Mouse (Mus musculus): ENCODE data around the gene Kcnab2. TPM values are rescaled to one million over a fixed set of nuclear protein-coding genes. Genes with fewer than 3 reads are reported as not detected.

The Kcnab2 gene
- polyA plus RNA-seq, 1 experiment: 18.3 TPM

DNA sequence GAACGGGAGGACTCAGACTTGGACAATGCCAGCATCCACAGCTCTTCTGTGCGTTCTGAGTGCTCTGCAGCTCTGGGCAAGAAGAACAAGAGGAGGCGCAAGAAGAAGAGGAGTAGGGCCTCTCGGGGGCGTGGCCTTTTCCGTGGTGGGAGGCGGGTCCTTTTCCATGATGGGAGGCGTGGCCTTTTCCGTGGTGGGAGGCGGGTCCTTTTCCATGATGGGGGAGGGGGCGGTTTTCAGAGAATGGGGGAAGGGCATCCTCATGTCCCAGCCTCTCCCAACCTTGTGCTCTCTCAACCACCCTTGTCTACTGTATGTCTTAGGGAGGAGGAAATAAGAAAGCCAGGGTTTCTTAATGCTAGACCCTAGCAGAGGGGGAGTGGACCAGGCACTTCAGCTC lies 118.0 kb downstream of the Kcnab2 start:
- Histone ChIP-seq H3K4me1 (ENCODE audit: control insufficient read depth, insufficient read depth, low read length) (peaks cover 7% of the 10 kb centered on the region), H3K4me3 (ENCODE audit: control insufficient read depth, low read depth, low read length) (no peak overlapping the region), H3K27ac (ENCODE audit: control insufficient read depth, insufficient read depth, low read depth, low read length) (no peak overlapping the region), H3K27me3 (ENCODE audit: control insufficient read depth, insufficient read depth, low read length) (no peaks in the 10 kb centered on the region), H3K36me3 (ENCODE audit: control insufficient read depth, insufficient read depth, low read length) (no peaks in the 10 kb centered on the region)
- TF ChIP-seq POLR2A (IDR thresholded peaks at IDR 0.05; ENCODE audit: control insufficient read depth, low read depth, low read length) (no peak), CTCF (IDR thresholded peaks at IDR 0.05; ENCODE audit: control insufficient read depth, insufficient read depth, insufficient replicate concordance, low read depth, low read length) (no peak)

DNA sequence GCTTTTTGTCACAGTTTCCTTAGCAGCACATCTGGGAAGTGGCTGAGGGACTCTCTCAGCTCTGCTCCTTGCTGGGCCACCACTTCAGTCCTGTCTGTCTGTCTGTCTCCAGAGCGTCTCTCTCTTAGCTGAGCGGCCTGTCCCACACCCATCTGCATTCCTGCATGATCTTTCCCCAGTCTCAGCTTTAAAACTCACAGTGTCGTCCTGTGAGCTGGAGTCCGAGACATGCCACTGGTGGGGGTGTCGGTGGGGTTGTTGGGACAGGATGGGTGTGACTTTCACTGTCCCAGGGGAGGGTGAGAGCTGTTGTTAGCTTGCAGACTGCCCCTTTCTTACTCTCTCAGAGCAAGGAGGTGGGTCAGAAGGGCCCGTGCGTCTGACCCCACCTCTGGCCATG lies 122.0 kb downstream of the Kcnab2 start:
- H3K27me3 ChIP-seq (ENCODE audit: control insufficient read depth, insufficient read depth, low read length): no peaks in the 10 kb centered on the region
- no peak for TF ChIP-seq CTCF (IDR thresholded peaks at IDR 0.05; ENCODE audit: control insufficient read depth, insufficient read depth, insufficient replicate concordance, low read depth, low read length)
- no peak for TF ChIP-seq POLR2A (IDR thresholded peaks at IDR 0.05; ENCODE audit: control insufficient read depth, low read depth, low read length)
- no peak overlapping the region for H3K4me3 ChIP-seq (ENCODE audit: control insufficient read depth, low read depth, low read length)
- no peaks in the 10 kb centered on the region for H3K36me3 ChIP-seq (ENCODE audit: control insufficient read depth, insufficient read depth, low read length)
- H3K27ac ChIP-seq (ENCODE audit: control insufficient read depth, insufficient read depth, low read depth, low read length): no peak overlapping the region
- peaks cover 4% of the 10 kb centered on the region for H3K4me1 ChIP-seq (ENCODE audit: control insufficient read depth, insufficient read depth, low read length)

DNA sequence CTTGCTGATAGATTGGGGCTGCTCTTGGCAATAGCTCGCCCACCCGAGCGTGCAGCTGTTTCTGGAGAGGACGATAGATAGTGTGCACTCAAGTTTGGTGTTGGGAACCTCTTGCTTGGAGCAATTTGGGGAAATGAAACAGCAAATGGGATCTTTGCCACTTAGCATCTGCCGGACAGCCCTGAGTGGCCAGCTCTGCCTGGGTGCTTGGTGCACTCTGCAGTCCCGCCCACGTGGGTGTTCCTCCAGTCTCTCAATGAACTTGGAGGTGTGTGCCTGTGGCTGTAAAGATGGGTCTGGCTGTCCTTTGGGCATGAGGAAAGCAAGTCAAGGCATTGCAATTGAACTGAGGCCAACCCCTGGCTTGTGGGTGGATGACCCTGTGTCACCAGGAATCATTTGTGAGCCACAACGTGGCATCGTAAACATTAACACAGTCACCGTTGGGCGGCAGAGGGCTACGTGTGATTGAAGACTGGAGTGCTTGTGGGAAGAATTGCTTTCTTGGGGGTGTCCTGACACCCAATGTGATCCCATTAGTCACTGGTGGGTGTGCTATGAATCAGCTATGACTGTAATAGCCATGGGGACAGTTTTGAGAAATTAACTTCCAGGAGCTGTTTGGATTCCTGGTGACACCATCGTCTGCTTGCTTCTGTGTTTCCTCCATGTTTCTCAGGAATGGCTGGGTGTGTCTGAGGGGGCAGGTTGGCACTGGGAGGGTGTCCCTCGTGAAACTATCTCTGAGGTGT lies 123.6 kb downstream of the Kcnab2 start:
- no peak overlapping the region for H3K4me3 ChIP-seq (ENCODE audit: control insufficient read depth, low read depth, low read length)
- no peaks in the 10 kb centered on the region for H3K27me3 ChIP-seq (ENCODE audit: control insufficient read depth, insufficient read depth, low read length)
- H3K36me3 ChIP-seq (ENCODE audit: control insufficient read depth, insufficient read depth, low read length): no peaks in the 10 kb centered on the region
- peaks cover 7% of the 10 kb centered on the region; the same call in 1 of the 2 replicates for H3K4me1 ChIP-seq (ENCODE audit: control insufficient read depth, insufficient read depth, low read length)
- no peak for TF ChIP-seq POLR2A (IDR thresholded peaks at IDR 0.05; ENCODE audit: control insufficient read depth, low read depth, low read length)
- TF ChIP-seq CTCF (IDR thresholded peaks at IDR 0.05; ENCODE audit: control insufficient read depth, insufficient read depth, insufficient replicate concordance, low read depth, low read length): no peak
- no peak overlapping the region for H3K27ac ChIP-seq (ENCODE audit: control insufficient read depth, insufficient read depth, low read depth, low read length)

DNA sequence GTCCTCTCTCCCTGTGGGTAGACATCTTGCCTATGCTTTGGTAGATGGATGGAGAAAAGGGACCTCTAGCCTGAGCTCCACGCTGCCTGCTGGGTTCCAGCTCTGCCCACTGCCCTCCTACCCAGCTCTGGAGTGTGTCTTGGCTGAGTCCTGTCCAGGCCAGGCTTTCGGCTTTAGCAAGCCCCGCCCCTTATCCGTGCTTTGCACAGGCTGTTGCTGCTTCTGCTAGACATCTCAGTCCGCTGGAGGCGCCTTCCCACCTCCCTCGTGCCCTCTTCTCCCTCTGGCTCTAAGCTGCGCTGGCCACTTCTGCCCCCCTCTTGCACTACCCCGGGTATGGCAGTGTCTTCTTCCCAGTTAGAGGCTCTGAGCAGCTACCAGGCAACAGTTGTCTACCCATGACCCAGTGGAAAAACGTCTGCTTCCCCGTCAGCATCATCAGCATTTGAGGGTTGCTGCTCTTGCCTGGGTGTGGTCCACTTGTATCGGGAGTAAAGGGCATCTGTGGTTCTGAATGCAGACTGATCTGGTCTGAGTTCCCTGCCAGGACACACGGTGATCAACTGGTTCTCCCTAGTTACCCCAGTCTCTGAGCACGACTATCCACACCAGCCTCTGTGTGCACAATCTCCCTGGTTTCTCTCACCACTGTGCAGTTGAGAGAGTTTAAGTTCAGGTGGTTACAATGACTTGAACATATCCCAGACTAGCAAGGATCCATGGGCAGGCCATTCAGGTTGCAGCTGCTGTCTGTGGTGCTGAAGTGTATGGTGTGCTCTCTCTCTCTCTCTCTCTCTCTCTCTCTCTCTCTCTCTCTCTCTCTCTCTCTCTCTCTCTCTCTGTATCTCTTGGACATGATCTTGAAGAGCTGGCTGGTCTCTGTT lies 126.0 kb downstream of the Kcnab2 start:
- no peak for TF ChIP-seq POLR2A (IDR thresholded peaks at IDR 0.05; ENCODE audit: control insufficient read depth, low read depth, low read length)
- TF ChIP-seq CTCF (IDR thresholded peaks at IDR 0.05; ENCODE audit: control insufficient read depth, insufficient read depth, insufficient replicate concordance, low read depth, low read length): no peak
- Histone ChIP-seq H3K4me1 (ENCODE audit: control insufficient read depth, insufficient read depth, low read length) (peaks cover 7% of the 10 kb centered on the region; the same call in 1 of the 2 replicates), H3K36me3 (ENCODE audit: control insufficient read depth, insufficient read depth, low read length) (no peaks in the 10 kb centered on the region), H3K4me3 (ENCODE audit: control insufficient read depth, low read depth, low read length) (no peak overlapping the region), H3K27me3 (ENCODE audit: control insufficient read depth, insufficient read depth, low read length) (no peaks in the 10 kb centered on the region), H3K27ac (ENCODE audit: control insufficient read depth, insufficient read depth, low read depth, low read length) (no peak overlapping the region)

DNA sequence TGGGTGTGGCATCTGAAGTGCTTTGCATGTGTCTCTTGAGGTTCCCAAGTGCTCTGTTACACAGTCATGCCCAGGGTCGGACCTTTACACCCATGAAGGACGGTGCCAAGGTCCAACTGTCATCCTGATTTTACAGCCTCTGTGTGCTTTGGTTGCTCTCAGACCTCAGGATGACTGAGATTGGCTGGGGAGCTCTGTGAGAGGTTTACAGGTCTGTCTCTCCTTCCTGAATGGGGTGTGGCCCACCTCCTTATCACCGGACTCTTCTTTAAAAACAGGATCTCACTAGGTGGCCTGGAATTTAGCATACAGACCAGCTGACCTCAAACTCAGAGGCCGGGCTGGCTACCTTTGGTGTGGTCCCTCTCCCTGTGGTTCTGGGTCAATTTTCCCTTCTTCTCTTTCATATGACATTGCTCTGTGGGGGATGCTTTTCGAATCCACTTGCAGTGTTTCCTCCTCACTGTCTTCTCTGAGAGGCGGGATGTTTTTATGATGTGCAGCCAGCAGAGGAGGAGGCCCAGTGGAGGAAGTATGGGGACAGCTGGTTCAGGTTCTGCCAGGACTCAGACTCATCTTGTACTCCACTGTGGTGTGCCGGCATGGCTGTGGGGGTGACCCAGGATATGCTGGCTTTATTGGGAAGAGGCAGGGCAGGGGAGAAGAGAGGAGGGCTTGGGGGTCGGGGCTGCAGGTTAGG lies 126.8 kb downstream of the Kcnab2 start:
- H3K27ac ChIP-seq (ENCODE audit: control insufficient read depth, insufficient read depth, low read depth, low read length): no peak overlapping the region
- H3K36me3 ChIP-seq (ENCODE audit: control insufficient read depth, insufficient read depth, low read length): no peaks in the 10 kb centered on the region
- H3K4me1 ChIP-seq (ENCODE audit: control insufficient read depth, insufficient read depth, low read length): peaks cover 7% of the 10 kb centered on the region; the same call in 1 of the 2 replicates
- no peak overlapping the region for H3K4me3 ChIP-seq (ENCODE audit: control insufficient read depth, low read depth, low read length)
- TF ChIP-seq CTCF (IDR thresholded peaks at IDR 0.05; ENCODE audit: control insufficient read depth, insufficient read depth, insufficient replicate concordance, low read depth, low read length) (no peak), POLR2A (IDR thresholded peaks at IDR 0.05; ENCODE audit: control insufficient read depth, low read depth, low read length) (no peak)
- no peaks in the 10 kb centered on the region for H3K27me3 ChIP-seq (ENCODE audit: control insufficient read depth, insufficient read depth, low read length)

DNA sequence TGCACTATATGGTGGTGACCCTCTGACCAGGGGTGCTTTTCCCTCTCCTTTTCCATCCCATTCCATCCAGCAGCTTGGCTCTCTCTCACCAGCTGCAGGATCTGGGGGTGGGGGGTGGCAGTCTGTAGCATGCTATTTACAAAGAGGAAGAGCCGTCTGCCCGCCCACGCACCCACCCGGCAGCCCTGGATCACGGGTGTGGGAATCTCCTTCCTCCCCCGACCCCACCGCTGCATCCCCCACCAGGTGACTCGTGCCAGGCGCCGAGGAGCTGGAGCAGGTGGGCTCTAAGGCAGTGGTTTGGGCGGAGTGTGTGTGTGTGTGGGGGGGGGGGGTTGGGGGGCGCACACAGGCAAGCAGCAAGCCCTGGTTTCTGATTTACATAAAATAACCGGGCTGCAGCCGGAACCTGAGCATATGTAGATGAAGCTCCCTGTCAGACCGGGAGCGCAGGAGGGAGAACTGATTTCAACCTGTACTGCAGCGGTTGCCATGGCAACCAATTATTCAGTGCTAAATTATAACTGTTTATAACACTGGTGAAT lies 127.8 kb downstream of the Kcnab2 start:
- Histone ChIP-seq H3K27me3 (ENCODE audit: control insufficient read depth, insufficient read depth, low read length) (no peaks in the 10 kb centered on the region), H3K27ac (ENCODE audit: control insufficient read depth, insufficient read depth, low read depth, low read length) (no peak overlapping the region), H3K36me3 (ENCODE audit: control insufficient read depth, insufficient read depth, low read length) (no peaks in the 10 kb centered on the region), H3K4me1 (ENCODE audit: control insufficient read depth, insufficient read depth, low read length) (peaks cover 10% of the 10 kb centered on the region), H3K4me3 (ENCODE audit: control insufficient read depth, low read depth, low read length) (no peak overlapping the region)
- no peak for TF ChIP-seq CTCF (IDR thresholded peaks at IDR 0.05; ENCODE audit: control insufficient read depth, insufficient read depth, insufficient replicate concordance, low read depth, low read length)
- TF ChIP-seq POLR2A (IDR thresholded peaks at IDR 0.05; ENCODE audit: control insufficient read depth, low read depth, low read length): no peak
